8 mouse cellular contexts compared by ENCODE assay signal in the genomic region with DNA sequence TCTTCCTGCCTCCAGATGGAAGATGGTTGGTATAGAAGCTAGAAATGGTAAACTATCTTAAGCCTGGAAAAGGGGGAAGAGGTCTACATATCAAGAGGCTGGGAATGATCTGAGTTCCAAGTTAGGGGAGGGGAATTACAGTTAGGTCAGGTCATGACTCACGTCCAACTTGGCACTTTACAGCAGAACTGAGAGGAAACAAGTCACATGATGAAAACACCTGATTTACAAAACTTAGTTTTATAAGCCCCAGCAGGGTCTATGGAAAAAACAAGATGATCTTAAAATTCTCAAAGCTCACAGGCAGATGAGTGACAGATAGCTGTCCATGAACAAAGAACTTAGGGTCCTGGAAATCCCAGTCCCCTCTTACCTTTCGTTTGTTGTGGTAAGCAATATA. TPM values are rescaled to one million over a fixed set of nuclear protein-coding genes. Genes with fewer than 3 reads are reported as not detected.
A peak's percentile ranks its signal among the peaks of the same experiment; 100 is the strongest.
DNase-seq lines count a peak whose midpoint lies in the region; ATAC-seq and TF ChIP-seq lines count a peak whose summit lies in the region.

No protein-coding gene starts in this region.

- H3K79me2 ChIP-seq in liver, adult 2 months (ENCODE audit: control insufficient read depth, insufficient read depth, low read length), result peaks cover 16% of the 10 kb centered on the region; the same call in 1 of the 2 replicates

- H3K4me2 ChIP-seq in embryonic facial prominence, embryonic 12.5 days (replicated peaks), result peak overlapping the region; percentile 89
- H3K4me2 ChIP-seq in intestine, postnatal 0 days (replicated peaks; ENCODE audit: low read depth), result peak overlapping the region; percentile 71
- peak overlapping the region; percentile 98 for H3K4me2 ChIP-seq in neural tube, embryonic 15.5 days

- H3K27ac ChIP-seq in liver, adult 2 months (replicated peaks; ENCODE audit: insufficient read depth, low read depth, low read length), result peak overlapping the region; percentile 68
- no peak overlapping the region for H3K27ac ChIP-seq in embryonic facial prominence, embryonic 12.5 days
- peak overlapping the region; percentile 47 for H3K27ac ChIP-seq in intestine, postnatal 0 days (ENCODE audit: low read depth, low read length)
- no peak overlapping the region for H3K27ac ChIP-seq in neural tube, embryonic 15.5 days (replicated peaks)

- H3K4me3 ChIP-seq in liver, adult 2 months (ENCODE audit: insufficient read depth, low read depth, low read length), result peak overlapping the region; percentile 79
- peak overlapping the region; percentile 73 for H3K4me3 ChIP-seq in embryonic facial prominence, embryonic 12.5 days
- H3K4me3 ChIP-seq in intestine, postnatal 0 days (ENCODE audit: low read depth, low read length), result peak overlapping the region; percentile 73
- H3K4me3 ChIP-seq in neural tube, embryonic 15.5 days (replicated peaks), result peak overlapping the region; percentile 89

- no peaks in the 10 kb centered on the region for H3K9me3 ChIP-seq in embryonic facial prominence, embryonic 12.5 days
- H3K9me3 ChIP-seq in intestine, postnatal 0 days (ENCODE audit: control insufficient read depth), result no peaks in the 10 kb centered on the region
- no peaks in the 10 kb centered on the region for H3K9me3 ChIP-seq in neural tube, embryonic 15.5 days (replicated peaks)

- H3K36me3 ChIP-seq in liver, adult 2 months (ENCODE audit: control insufficient read depth, insufficient read depth, low read length), result peaks cover 39% of the 10 kb centered on the region
- H3K36me3 ChIP-seq in embryonic facial prominence, embryonic 12.5 days, result peaks cover 24% of the 10 kb centered on the region
- H3K36me3 ChIP-seq in intestine, postnatal 0 days (ENCODE audit: control insufficient read depth, insufficient read depth), result peaks cover 28% of the 10 kb centered on the region; the same call in 1 of the 2 replicates
- peaks cover 31% of the 10 kb centered on the region for H3K36me3 ChIP-seq in neural tube, embryonic 15.5 days

- ATAC-seq in embryonic facial prominence, embryonic 12.5 days (ENCODE audit: insufficient number of reproducible peaks, insufficient read depth, low FRiP score, low TSS enrichment), result no peak
- no peak for ATAC-seq in intestine, postnatal 0 days
- ATAC-seq in neural tube, embryonic 15.5 days (ENCODE audit: low FRiP score), result no peak

- H3K27me3 ChIP-seq in liver, adult 2 months (ENCODE audit: control insufficient read depth, insufficient read depth, low read length), result no peaks in the 10 kb centered on the region
- H3K27me3 ChIP-seq in embryonic facial prominence, embryonic 12.5 days, result no peaks in the 10 kb centered on the region
- no peaks in the 10 kb centered on the region for H3K27me3 ChIP-seq in intestine, postnatal 0 days (replicated peaks; ENCODE audit: control insufficient read depth, insufficient read depth, low read length)
- H3K27me3 ChIP-seq in neural tube, embryonic 15.5 days (replicated peaks), result no peaks in the 10 kb centered on the region

- H3K9ac ChIP-seq in liver, adult 2 months (ENCODE audit: low read depth, low read length), result peak overlapping the region; percentile 83
- H3K9ac ChIP-seq in embryonic facial prominence, embryonic 12.5 days, result peak overlapping the region; percentile 74
- H3K9ac ChIP-seq in intestine, postnatal 0 days (ENCODE audit: low read depth, low read length), result peak overlapping the region; percentile 70
- peak overlapping the region; percentile 81 for H3K9ac ChIP-seq in neural tube, embryonic 15.5 days (replicated peaks)

- TF ChIP-seq CTCF in liver, adult 2 months (IDR thresholded peaks at IDR 0.05; ENCODE audit: low read depth, low read length), result no peak
- no peak for TF ChIP-seq CTCF in intestine, postnatal 0 days (IDR thresholded peaks at IDR 0.05; ENCODE audit: low read depth)

- 12% methylated on average over 2 of the region's 2 CpGs for WGBS in liver, adult 2 months
- 62% methylated on average over 2 of the region's 2 CpGs for WGBS in embryonic facial prominence, embryonic 12.5 days
- WGBS in intestine, postnatal 0 days, result 30% methylated on average over 2 of the region's 2 CpGs
- 72% methylated on average over 2 of the region's 2 CpGs for WGBS in neural tube, embryonic 15.5 days

- DNase-seq in liver, adult 2 months (ENCODE audit: extremely low read depth, low read depth, low spot score), result peak; percentile 92
- DNase-seq in liver, result no peak
- DNase-seq in cerebellum, adult 18-20 months, result no peak
- DNase-seq in Muller cell, postnatal 12 days (ENCODE audit: inconsistent ontology term), result no peak
- no peak for DNase-seq in ovary, postnatal 36 days (ENCODE audit: low spot score)

- no peak for TF ChIP-seq POLR2A in liver, adult 2 months (IDR thresholded peaks at IDR 0.05; ENCODE audit: extremely low read depth, insufficient read depth, low read length)

- H3K4me1 ChIP-seq in liver, adult 2 months (ENCODE audit: control insufficient read depth, insufficient read depth, low read length), result peaks cover 29% of the 10 kb centered on the region
- peaks cover 27% of the 10 kb centered on the region for H3K4me1 ChIP-seq in embryonic facial prominence, embryonic 12.5 days
- no peaks in the 10 kb centered on the region for H3K4me1 ChIP-seq in intestine, postnatal 0 days (replicated peaks; ENCODE audit: control insufficient read depth, insufficient read depth, low read length)
- peaks cover 37% of the 10 kb centered on the region for H3K4me1 ChIP-seq in neural tube, embryonic 15.5 days

RNA-seq across cellular contexts. Expression of gene Tgoln1, which starts 1.6 kb away (rescaled TPM):
- total RNA-seq in liver, adult 2 months (2014; rRNA removed), result 68.7 and 85.5 TPM in 2 replicates
- 41.4 and 48.0 TPM in 2 replicates for polyA plus RNA-seq in liver, adult 2 months (2012; rRNA removed)
- polyA plus RNA-seq in embryonic facial prominence, embryonic 12.5 days (2016; fragmentation: Nextera tagmentation; extraction: Ambion mirVana), result 23.8 and 24.6 TPM in 2 replicates
- polyA plus RNA-seq in intestine, postnatal 0 days (2015; fragmentation: Nextera tagmentation; extraction: Ambion mirVana), result 133 and 136 TPM in 2 replicates
- polyA plus RNA-seq in neural tube, embryonic 15.5 days (2015; fragmentation: Nextera tagmentation; extraction: Ambion mirVana), result 36.3 and 38.0 TPM in 2 replicates

RNA-seq across cellular contexts. Expression of gene Retsat, which starts 16.9 kb away (rescaled TPM):
- 151 and 180 TPM in 2 replicates for total RNA-seq in liver, adult 2 months (2014; rRNA removed)
- 303 and 340 TPM in 2 replicates for polyA plus RNA-seq in liver, adult 2 months (2012; rRNA removed)
- polyA plus RNA-seq in embryonic facial prominence, embryonic 12.5 days (2016; fragmentation: Nextera tagmentation; extraction: Ambion mirVana), result 9.5 and 10.3 TPM in 2 replicates
- polyA plus RNA-seq in intestine, postnatal 0 days (2015; fragmentation: Nextera tagmentation; extraction: Ambion mirVana), result 24.6 and 26.4 TPM in 2 replicates
- 4.9 and 8.2 TPM in 2 replicates for polyA plus RNA-seq in neural tube, embryonic 15.5 days (2015; fragmentation: Nextera tagmentation; extraction: Ambion mirVana)

RNA-seq across cellular contexts. Expression of gene Elmod3, which starts 16.9 kb away (rescaled TPM):
- total RNA-seq in liver, adult 2 months (2014; rRNA removed), result 7.6 and 9.5 TPM in 2 replicates
- 14.7 and 16.0 TPM in 2 replicates for polyA plus RNA-seq in liver, adult 2 months (2012; rRNA removed)
- 14.2 and 16.4 TPM in 2 replicates for polyA plus RNA-seq in embryonic facial prominence, embryonic 12.5 days (2016; fragmentation: Nextera tagmentation; extraction: Ambion mirVana)
- polyA plus RNA-seq in intestine, postnatal 0 days (2015; fragmentation: Nextera tagmentation; extraction: Ambion mirVana), result 11.1 and 11.7 TPM in 2 replicates
- 14.3 and 16.6 TPM in 2 replicates for polyA plus RNA-seq in neural tube, embryonic 15.5 days (2015; fragmentation: Nextera tagmentation; extraction: Ambion mirVana)

Comparison
In these comparisons a context has a peak if more than half of its experiments do, and no peak if none do; other contexts are left out.
1. H3K27ac ChIP-seq: peak in liver, adult 2 months (single experiment) and intestine, postnatal 0 days (single experiment); none in embryonic facial prominence, embryonic 12.5 days (single experiment) and neural tube, embryonic 15.5 days (single experiment).
2. RNA of gene Retsat, which starts 16.9 kb away (polyA plus RNA-seq): 303 to 340 TPM in liver, adult 2 months; 24.6 to 26.4 TPM in intestine, postnatal 0 days, 9.5 to 10.3 TPM in embryonic facial prominence, embryonic 12.5 days and 4.9 to 8.2 TPM in neural tube, embryonic 15.5 days; every median in the first group is over 10 times any median in the second.
3. Peak in every context shown above with its lines, with median percentiles within 50 percentile points of each other: H3K4me3 ChIP-seq, H3K9ac ChIP-seq and H3K4me2 ChIP-seq.